Mouse (Mus musculus): ENCODE measurements at regions not wholly inside any gene's neighbourhood (a gene's known extent, or its start where the extent isn't known, plus 50 kb on each side); places are given as distances from the start of the nearest gene placed in this dataset.

- Histone ChIP-seq H3K4me3 (no peak overlapping the region), H3K4me1 (no peaks in the 10 kb centered on the region), H3K27ac (no peak overlapping the region), H3K9me3 (no peaks in the 10 kb centered on the region), H3K27me3 (ENCODE audit: poor library complexity, severe bottlenecking) (no peaks in the 10 kb centered on the region), H3K36me3 (replicated peaks) (no peaks in the 10 kb centered on the region)
- DNase-seq (ENCODE audit: extremely low spot score, low spot score), result no peak
- 88% methylated on average over 2 of the region's 2 CpGs for WGBS
Measured at GRCm38 (mm10) chr15:61805379-61805778, 882.6 kb upstream of the A1bg start.

- Histone ChIP-seq H3K36me3 (replicated peaks) (no peaks in the 10 kb centered on the region), H3K27me3 (ENCODE audit: poor library complexity, severe bottlenecking) (no peaks in the 10 kb centered on the region), H3K4me3 (no peak overlapping the region), H3K4me1 (no peaks in the 10 kb centered on the region), H3K27ac (no peak overlapping the region), H3K9me3 (no peaks in the 10 kb centered on the region)
- DNase-seq (ENCODE audit: extremely low spot score, low spot score), result no peak
- 93% methylated on average over 4 of the region's 4 CpGs for WGBS
Measured at GRCm38 (mm10) chr15:61800155-61800554, 877.3 kb upstream of the A1bg start.

GRCm38 (mm10) chr15:61797827-61798226, 875.0 kb upstream of the A1bg start:
- H3K27me3 ChIP-seq (ENCODE audit: poor library complexity, severe bottlenecking), result no peaks in the 10 kb centered on the region
- H3K36me3 ChIP-seq (replicated peaks), result no peaks in the 10 kb centered on the region
- H3K4me3 ChIP-seq, result no peak overlapping the region
- no peaks in the 10 kb centered on the region for H3K4me1 ChIP-seq
- DNase-seq (ENCODE audit: extremely low spot score, low spot score), result no peak
- 72% methylated on average over 1 of the region's 1 CpGs for WGBS
- H3K9me3 ChIP-seq, result no peaks in the 10 kb centered on the region
- H3K27ac ChIP-seq, result no peak overlapping the region

- WGBS, result 92% methylated on average over 3 of the region's 3 CpGs
- H3K4me1 ChIP-seq, result no peaks in the 10 kb centered on the region
- no peaks in the 10 kb centered on the region for H3K36me3 ChIP-seq (replicated peaks)
- no peak for DNase-seq (ENCODE audit: extremely low spot score, low spot score)
- no peaks in the 10 kb centered on the region for H3K27me3 ChIP-seq (ENCODE audit: poor library complexity, severe bottlenecking)
- H3K4me3 ChIP-seq, result no peak overlapping the region
- H3K27ac ChIP-seq, result no peak overlapping the region
- H3K9me3 ChIP-seq, result no peaks in the 10 kb centered on the region
Measured at GRCm38 (mm10) chr15:61794506-61794905, 871.7 kb upstream of the A1bg start.

GRCm38 (mm10) chr15:61789847-61790562, 867.2 kb upstream of the A1bg start:
- Histone ChIP-seq H3K36me3 (replicated peaks) (no peaks in the 10 kb centered on the region), H3K27ac (no peak overlapping the region), H3K4me3 (no peak overlapping the region), H3K27me3 (ENCODE audit: poor library complexity, severe bottlenecking) (no peaks in the 10 kb centered on the region), H3K9me3 (no peaks in the 10 kb centered on the region), H3K4me1 (no peaks in the 10 kb centered on the region)
- WGBS, result 77% methylated on average over 7 of the region's 7 CpGs
- DNase-seq (ENCODE audit: extremely low spot score, low spot score), result no peak

GRCm38 (mm10) chr15:61787046-61787445, 864.2 kb upstream of the A1bg start:
- no peak for DNase-seq (ENCODE audit: extremely low spot score, low spot score)

GRCm38 (mm10) chr15:61781531-61781930, 858.7 kb upstream of the A1bg start:
- Histone ChIP-seq H3K4me3 (no peak overlapping the region), H3K27me3 (ENCODE audit: poor library complexity, severe bottlenecking) (no peaks in the 10 kb centered on the region), H3K4me1 (no peaks in the 10 kb centered on the region), H3K27ac (no peak overlapping the region), H3K9me3 (no peaks in the 10 kb centered on the region), H3K36me3 (replicated peaks) (no peaks in the 10 kb centered on the region)
- no peak for DNase-seq (ENCODE audit: extremely low spot score, low spot score)
- WGBS, result 85% methylated on average over 2 of the region's 2 CpGs

More at GRCm38 (mm10) chr15:61787046-61787445, 864.2 kb upstream of the A1bg start:
- no peak overlapping the region for H3K4me3 ChIP-seq
- H3K27ac ChIP-seq, result no peak overlapping the region
- H3K36me3 ChIP-seq (replicated peaks), result no peaks in the 10 kb centered on the region
- 93% methylated on average over 1 of the region's 1 CpGs for WGBS
- H3K27me3 ChIP-seq (ENCODE audit: poor library complexity, severe bottlenecking), result no peaks in the 10 kb centered on the region
- no peaks in the 10 kb centered on the region for H3K9me3 ChIP-seq
- H3K4me1 ChIP-seq, result no peaks in the 10 kb centered on the region

- DNase-seq (ENCODE audit: extremely low spot score, low spot score), result no peak
- no peaks in the 10 kb centered on the region for H3K27me3 ChIP-seq (ENCODE audit: poor library complexity, severe bottlenecking)
- no peaks in the 10 kb centered on the region for H3K4me1 ChIP-seq
- no peaks in the 10 kb centered on the region for H3K9me3 ChIP-seq
- no peak overlapping the region for H3K4me3 ChIP-seq
- H3K36me3 ChIP-seq (replicated peaks), result no peaks in the 10 kb centered on the region
- H3K27ac ChIP-seq, result no peak overlapping the region
- WGBS, result 92% methylated on average over 4 of the region's 4 CpGs
Measured at GRCm38 (mm10) chr15:61772996-61773395, 850.2 kb upstream of the A1bg start.

- Histone ChIP-seq H3K4me3 (no peak overlapping the region), H3K9me3 (no peaks in the 10 kb centered on the region), H3K4me1 (no peaks in the 10 kb centered on the region), H3K27ac (no peak overlapping the region), H3K36me3 (replicated peaks) (no peaks in the 10 kb centered on the region), H3K27me3 (ENCODE audit: poor library complexity, severe bottlenecking) (no peaks in the 10 kb centered on the region)
- WGBS, result 75% methylated on average over 14 of the region's 14 CpGs
- no peak for DNase-seq (ENCODE audit: extremely low spot score, low spot score)
Measured at GRCm38 (mm10) chr15:61770721-61771542, 848.1 kb upstream of the A1bg start.

- no peak for DNase-seq (ENCODE audit: extremely low spot score, low spot score)
- 77% methylated on average over 2 of the region's 2 CpGs for WGBS
- no peaks in the 10 kb centered on the region for H3K9me3 ChIP-seq
- no peaks in the 10 kb centered on the region for H3K4me1 ChIP-seq
- H3K27ac ChIP-seq, result no peak overlapping the region
- no peak overlapping the region for H3K4me3 ChIP-seq
- no peaks in the 10 kb centered on the region for H3K27me3 ChIP-seq (ENCODE audit: poor library complexity, severe bottlenecking)
- H3K36me3 ChIP-seq (replicated peaks), result no peaks in the 10 kb centered on the region
Measured at GRCm38 (mm10) chr15:61766544-61767094, 843.8 kb upstream of the A1bg start.

- DNase-seq (ENCODE audit: extremely low spot score, low spot score), result no peak
- Histone ChIP-seq H3K27ac (no peak overlapping the region), H3K4me3 (no peak overlapping the region), H3K27me3 (ENCODE audit: poor library complexity, severe bottlenecking) (no peaks in the 10 kb centered on the region), H3K36me3 (replicated peaks) (no peaks in the 10 kb centered on the region), H3K4me1 (no peaks in the 10 kb centered on the region), H3K9me3 (no peaks in the 10 kb centered on the region)
- WGBS, result 93% methylated on average over 2 of the region's 2 CpGs
Measured at GRCm38 (mm10) chr15:61753802-61754201, 831.0 kb upstream of the A1bg start.

GRCm38 (mm10) chr15:61723696-61724095, 800.9 kb upstream of the A1bg start:
- DNase-seq (ENCODE audit: extremely low spot score, low spot score), result no peak
- 75% methylated on average over 1 of the region's 1 CpGs for WGBS
- H3K27ac ChIP-seq, result no peak overlapping the region
- H3K9me3 ChIP-seq, result no peaks in the 10 kb centered on the region
- no peaks in the 10 kb centered on the region for H3K36me3 ChIP-seq (replicated peaks)
- no peaks in the 10 kb centered on the region for H3K4me1 ChIP-seq
- no peak overlapping the region for H3K4me3 ChIP-seq
- H3K27me3 ChIP-seq (ENCODE audit: poor library complexity, severe bottlenecking), result no peaks in the 10 kb centered on the region

- no peaks in the 10 kb centered on the region for H3K9me3 ChIP-seq
- no peaks in the 10 kb centered on the region for H3K27me3 ChIP-seq (ENCODE audit: poor library complexity, severe bottlenecking)
- no peaks in the 10 kb centered on the region for H3K36me3 ChIP-seq (replicated peaks)
- H3K27ac ChIP-seq, result no peak overlapping the region
- no peaks in the 10 kb centered on the region for H3K4me1 ChIP-seq
- DNase-seq (ENCODE audit: extremely low spot score, low spot score), result no peak
- H3K4me3 ChIP-seq, result no peak overlapping the region
Measured at GRCm38 (mm10) chr15:61718486-61718885, 795.7 kb upstream of the A1bg start.
